Mouse (Mus musculus) gonadal fat pad, adult 2 months (tissue): ENCODE measurements around the gene Hipk1. TPM values are rescaled to one million over a fixed set of nuclear protein-coding genes. Genes with fewer than 3 reads are reported as not detected.

Source experiments
- DNase-seq: peaks from one replicate; pipeline ENCODE4 v3.0.0-alpha.2; 2012; ENCODE audit warnings: low read depth
- polyA plus RNA-seq: library from polyadenylated mRNA; depleted of rRNA; stranded (reverse); fragments of >200 nt; gene quantifications from 2 replicates; pipeline ENCODE4 v1.2.3, GENCODE M21; 2012

The Hipk1 gene
- polyA plus RNA-seq, 1 experiment = 63.1 TPM

DNA sequence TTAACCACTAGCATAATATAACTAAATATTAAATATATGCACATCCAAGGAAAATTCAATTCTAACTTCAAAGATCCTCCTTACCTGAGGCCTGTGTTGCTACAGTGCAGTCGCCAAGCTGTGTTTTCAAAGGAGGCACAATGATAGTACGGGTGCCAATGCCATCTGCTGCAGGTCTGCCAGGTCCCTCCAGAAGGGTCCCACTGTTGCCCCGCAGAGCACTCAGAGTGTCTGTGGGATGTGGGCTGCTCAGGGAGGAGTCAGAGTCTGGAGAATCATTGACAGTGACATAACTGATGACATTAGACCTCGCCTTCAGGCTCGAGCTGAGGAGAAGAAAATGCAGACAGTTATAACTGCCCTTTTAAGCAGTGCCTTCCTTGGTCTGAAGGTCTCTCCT lies 44.7 kb downstream of the Hipk1 start:
- DNase-seq = no peak

DNA sequence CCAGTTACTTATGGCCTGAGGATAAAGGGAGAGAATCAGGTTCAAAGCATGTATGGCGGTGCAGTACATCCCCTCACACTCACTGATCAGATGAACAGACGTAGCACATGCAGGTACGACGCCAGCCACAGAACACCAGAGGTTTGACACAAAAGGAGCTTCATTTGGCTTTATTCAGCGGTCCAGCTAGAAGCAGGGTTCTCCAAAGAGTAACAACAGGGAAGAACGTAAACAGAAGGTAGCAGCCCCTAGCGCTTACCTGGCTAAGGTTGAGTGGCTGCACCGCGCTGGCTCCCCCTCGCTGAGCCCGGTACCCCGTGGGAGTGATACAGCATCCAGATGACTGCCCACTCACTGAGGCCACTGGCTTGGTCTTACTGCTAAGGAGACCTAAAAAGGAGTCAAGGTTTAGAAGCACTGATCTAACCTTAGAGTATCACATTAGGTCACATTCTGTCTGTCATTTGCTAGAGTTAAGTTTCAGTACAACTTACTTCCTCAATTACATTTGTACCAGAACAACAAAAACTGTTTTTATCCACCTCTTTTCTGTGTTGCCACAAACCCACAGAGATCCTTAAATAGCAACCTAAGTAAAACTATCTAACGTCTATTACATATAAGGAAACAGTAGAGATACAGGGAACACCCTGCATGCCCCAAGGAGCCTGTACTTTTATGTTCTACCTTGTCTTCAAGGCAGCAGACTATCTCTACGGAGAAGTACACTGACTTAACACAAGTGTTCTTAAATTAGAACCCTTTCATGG lies 46.2 kb downstream of the Hipk1 start:
- no peak for DNase-seq

DNA sequence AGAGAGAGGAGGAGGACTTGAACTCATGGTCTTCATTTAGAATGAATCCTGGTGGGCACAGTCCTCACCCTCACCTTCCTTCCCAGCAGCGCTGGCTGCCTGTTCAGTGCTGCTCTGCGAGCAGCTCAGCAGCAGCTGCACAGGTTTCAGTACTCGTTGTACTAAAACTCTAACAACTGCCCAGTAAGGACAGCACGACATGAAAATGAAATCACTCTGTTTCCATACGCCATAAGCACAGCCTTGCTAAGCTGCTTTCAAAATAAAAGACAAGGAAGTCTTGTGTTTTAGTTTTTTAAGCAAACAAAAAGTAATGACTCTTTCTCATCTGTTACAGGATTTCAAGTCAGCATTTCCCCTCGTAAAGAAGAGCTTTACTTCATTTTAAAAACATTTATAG lies 48.2 kb downstream of the Hipk1 start:
- no peak for DNase-seq

DNA sequence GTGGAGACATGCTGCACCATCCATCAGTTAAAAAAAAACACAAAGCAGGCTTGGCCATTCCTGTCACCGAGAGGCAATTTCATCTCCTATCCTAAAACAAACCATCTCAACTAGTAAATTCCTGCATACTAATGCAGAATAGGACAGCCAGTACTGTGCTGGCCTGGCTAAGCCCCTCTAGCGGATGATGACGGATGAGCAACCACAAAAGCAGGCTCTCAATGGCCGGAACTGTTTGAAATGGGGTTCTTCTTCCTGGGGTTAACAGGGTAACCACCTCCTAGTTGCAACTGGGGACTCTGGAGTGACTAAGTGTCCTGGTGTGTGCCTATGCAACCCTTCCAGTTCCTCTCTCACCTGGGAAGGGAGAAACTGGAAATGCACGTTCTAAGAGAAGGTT lies 51.0 kb downstream of the Hipk1 start:
- DNase-seq = no peak

DNA sequence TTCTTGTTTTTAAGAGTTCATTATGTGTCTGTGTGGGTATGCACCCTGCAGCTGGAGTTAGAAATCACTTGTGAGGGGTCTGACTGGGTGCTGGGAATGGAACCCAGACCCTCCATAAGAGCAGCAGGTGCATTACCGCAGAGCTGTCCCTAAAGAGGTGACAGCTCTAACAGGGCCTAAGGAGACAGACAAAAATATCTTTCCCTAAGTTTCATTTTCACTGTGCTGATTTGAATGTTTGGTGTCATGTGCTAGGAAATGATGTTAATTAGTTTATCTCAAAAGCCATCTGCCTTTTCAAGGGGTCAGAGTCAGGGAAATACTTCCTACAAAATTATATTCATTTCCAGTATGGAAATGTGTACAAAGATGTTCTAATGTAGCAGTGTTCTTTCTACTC lies 52.0 kb downstream of the Hipk1 start, which contains the start of gene Gm10964:
Gm10964 (plus strand) TSS at position 38 of the 400 bp plus-strand sequence.
- no peak for DNase-seq

DNA sequence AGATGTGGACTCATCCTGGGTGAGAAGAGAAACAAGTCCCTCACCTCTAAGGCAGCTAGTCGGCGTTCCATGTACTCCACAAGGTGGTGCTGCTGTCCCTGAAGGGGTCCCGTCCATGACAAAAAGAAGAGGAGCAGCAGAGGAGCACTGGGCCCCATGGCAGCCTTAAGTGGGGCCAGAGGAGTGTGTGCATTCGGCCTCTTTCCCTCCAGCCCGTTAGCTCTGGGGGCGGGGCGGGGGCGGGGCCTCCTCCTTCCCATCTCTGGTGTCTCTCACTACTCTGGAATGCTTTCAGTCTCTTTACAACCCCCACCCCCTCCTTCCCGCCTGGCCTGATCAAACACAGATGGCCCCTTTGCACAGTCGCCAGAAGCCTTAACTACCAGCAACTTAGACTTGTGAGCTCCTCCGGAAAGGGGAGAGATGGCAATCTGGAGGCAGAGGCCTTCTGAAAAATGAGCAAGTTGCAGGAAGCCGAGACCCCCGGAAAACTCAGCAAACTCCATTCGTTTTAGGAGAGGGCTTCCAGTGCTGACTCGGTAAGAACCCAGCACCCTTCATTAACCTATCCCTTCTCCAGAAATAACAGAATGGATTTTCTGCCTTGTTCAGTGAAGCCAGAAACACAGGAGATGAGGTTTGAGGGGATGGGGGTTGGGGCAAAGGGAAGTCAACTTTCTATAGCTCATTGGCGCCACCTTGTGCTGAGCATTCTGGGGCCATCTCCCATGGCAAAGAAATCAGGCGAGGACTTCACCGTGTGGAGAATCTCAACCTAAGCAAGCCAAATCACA lies 53.4 kb downstream of the Hipk1 start, which contains the start of gene Olfml3:
Olfml3 (minus strand) TSS at position 224 of the 794 bp plus-strand sequence.
- no peak for DNase-seq

DNA sequence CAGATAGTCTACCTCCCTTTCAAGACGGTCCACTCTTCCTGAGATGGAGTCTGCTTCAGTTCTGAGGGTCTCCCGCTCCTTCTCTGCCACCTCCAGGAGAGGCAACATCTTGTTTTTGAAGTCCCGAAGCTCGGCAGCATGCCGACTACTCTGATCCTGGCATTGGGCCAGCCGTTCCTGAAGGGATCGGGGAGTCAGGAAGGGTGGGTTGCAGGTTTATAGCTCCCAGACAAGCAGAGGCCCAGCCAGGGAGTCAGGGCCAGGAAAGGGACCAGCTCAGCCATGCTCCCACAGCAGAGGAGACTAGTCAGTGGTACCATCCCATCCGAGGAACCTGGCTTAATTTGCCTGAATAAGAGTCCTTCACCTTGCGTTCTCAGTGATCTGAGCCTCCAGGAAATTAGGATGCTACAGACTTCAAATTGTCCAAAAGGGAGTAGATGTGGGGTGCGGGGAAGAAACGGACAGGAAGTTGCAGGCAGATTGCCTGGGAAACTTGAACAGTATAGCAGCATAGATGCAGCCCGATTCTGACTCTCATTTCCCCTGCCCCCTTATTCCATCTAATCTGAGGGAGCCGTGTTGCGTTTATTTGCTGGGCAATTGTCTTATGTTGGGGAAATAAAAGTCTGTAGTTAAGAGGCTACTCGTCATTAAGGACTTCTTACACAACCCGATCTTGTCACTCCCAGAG lies 54.2 kb downstream of the Hipk1 start:
- DNase-seq = no peak

DNA sequence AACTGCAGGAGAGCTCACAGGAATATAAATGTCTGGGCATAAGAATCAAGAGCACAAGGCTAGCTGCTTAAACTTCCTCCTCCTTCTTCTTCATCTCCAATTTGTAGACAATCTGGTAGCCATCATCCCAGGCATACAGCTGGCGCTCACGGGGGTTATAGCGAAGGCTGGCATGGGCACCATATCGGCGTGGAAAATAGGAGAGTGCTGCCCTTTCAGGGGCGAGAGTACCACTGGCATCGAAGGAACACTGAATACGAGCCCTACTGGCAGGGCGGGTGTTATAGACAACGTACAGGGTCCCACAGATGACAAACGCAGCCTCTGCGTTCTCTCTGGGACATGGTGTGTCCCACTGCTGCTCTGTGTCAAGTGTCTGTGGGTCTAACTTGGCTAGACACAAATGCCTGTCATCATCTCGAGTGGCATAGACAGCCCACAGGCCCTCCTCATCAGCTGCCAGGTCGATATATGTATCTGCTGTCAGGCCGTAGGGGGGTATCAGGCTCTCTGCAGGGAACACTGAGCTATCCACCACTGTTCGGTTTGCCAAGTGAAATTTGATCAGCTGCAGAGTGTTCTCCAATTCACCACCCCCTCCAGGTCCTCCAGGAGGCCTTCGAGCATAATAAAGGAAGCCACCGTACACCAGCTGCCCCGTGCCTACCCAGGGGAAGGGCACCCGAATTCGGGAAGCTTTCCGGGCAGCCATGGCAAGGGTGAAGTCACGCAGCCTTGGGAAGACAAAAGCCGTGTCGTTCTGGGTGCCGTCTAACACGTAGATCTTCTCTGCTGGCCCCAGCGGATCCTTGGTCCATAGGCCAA lies 55.4 kb downstream of the Hipk1 start:
- no peak for DNase-seq

DNA sequence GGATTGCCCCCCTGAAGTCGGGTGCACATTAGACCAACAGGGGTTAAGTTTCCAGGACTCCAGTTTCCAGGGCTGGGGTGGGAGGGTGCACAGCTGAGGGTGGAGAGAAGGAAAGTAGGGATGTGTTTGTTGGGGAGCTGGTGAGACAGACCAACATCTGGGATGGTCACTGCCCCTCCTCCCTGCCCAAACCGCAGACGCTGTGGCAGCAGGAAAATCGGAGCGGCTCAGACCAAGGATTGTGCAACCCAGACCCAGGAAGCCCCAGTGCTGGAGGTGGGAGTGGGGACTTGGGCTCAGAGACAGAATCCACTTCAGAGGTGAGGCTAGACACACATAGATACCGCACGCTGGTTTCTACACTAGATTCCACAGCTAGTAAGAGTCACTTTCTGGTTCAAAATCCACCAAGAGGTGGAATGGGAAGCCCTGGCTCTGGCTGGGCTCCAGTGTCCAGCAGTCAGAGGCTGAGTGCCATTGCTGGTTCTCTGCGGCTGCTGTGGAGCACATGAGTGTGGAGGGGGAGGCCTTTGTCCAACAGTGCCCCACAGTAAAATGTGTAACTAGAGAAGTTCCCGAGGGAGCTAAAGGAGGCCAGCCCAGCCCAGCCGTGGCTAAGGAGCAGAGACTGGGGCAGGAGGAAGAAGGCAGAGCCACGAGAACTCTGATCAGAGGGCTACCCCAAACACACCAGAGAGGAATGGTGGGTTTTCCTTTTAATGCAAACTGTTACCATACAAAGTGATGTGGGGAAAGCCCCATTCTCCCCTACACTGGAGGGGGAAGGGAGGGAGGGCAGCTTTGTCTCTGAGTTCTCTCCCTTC lies 56.5 kb downstream of the Hipk1 start:
- no peak for DNase-seq

DNA sequence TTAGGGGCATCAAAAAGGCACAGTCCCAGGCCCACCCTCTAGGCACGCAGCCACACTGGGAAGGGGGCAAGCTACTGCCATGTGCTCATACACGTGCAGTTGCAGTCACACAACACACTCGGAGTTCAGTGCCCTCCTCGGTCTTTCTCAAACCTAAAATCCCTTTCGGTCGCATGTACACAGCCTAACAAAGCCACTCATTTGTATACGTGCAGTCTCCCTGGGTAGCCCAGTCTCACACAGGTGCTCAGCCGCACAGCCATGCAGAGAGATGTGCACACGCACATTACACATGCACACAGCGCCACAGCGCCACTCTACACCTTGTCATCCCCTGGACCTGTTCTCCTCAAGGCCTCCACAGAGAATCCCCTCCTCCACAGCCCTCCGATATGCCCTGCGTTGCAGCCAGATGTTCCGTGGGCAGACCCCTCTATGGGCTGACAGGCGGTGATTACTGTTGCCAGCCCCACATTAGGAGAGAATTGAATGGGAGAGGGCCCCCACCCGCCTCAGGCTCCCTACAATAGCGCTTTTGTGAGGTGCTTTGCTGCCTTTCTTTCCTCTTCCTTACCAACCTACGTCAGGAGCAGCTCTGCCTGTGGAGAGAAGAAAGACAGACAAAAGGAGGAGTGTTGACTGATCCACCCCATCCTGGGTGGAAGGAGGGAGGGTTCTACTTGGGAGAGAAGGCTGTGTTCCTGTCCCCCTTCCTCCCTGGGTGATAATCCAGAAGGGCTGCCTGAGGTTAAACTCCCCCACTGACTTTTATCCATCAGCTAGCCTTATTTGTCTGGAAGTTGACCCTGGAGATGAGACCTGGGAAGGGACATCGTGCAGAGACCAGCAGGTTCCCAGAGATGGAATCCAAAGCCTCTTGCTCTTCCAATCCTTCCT lies 57.3 kb downstream of the Hipk1 start:
- DNase-seq = no peak

DNA sequence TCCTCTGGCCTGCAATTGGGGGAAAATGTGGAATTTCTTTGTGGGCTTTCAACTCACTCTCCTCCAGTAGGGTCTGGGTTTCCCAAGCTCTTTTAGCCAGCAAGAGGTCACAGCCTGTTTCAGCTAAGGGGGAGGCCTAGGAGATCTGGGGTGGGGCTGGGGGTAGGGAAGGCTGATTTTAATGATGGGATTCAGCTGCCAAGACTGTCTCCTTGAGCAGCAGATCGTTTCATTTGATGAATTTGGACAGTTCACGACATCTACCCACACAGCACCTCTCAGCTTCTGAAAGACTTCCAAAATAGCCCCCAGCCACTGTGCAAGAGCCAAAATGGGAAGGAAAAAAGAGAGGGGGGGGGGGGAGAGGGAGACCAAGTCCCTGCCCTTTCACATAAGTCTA lies 58.2 kb downstream of the Hipk1 start:
- no peak for DNase-seq

DNA sequence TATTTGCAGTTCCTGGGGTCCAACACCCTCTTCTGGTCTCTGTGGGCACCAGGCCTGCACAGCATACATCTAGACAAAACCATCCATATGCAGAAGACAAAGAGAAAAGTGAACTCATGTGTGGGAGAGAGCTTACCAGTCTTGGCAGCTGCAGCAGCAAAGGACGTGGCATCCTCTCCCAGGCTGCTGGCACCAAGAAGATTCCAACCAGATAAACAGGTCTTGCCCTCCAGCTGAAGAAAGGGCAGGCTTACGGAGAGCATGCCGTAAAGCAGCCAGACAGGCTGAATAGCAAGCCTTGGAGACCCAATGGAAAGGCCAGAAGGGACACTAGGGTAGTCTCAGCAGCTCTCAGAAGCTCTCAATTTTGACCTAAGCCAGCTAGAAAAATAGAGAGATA lies 59.2 kb downstream of the Hipk1 start:
- DNase-seq = peak; percentile 88

DNA sequence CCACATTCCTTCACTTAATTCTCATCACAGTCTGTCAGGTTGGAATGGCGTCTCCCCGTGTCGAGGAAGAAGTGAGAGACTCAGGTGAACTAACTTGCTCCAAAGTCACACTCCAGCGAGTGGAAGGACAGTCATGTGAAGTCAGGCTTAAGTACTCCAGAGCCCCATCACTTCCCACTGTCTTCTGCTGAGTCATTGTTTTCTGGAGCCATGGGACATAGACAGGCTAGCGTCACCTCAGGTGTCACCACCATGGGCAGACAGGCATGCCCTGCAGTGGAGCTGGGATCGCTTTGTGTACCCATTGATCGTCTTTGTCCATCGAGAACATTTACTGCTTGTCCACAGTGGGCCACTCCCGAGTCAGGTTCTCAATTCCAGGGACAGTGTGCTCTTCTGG lies 61.5 kb downstream of the Hipk1 start:
- no peak for DNase-seq

DNA sequence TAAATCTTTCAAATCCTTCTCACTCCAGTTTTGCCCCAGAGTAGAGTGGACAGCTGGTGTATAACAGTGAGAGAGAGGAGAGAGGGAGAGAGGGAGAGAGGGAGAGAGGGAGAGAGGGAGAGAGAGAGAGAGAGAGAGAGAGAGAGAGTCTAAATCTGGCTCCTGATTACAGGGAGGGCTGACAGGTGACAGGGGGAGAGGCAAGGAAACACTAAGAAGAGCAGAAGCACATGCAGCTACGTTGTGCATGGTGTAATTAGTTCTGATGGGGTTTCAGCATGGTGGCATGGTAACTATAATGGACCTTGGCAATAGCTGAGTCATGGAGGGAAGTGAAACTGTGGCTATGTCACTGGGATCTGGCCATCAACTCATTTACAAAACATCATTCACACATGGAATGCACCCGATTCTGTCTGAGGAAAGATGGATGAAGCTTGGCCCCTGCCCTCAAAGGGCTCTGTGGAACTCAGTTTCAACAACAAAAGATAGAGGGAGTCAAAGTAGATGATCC lies 63.5 kb downstream of the Hipk1 start:
- no peak for DNase-seq

DNA sequence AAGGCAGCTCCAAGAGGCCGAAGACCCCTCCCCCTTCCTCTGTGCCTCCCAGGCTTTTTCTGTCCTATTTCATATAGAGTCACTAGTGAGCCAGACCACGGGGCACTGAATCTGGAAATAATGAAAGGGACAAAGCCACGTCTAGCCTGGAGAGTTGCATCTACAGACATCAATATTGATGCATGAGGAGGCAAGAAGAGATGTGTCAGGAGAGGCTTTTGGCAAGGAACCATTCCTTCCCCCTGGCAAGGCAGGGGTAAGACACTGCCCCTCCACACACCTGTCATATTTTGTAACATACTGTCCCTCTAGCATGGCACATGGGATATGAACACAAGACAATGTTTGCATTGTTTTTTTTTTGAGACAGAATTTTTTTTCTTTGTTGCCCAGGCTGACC lies 64.7 kb downstream of the Hipk1 start:
- DNase-seq = no peak

DNA sequence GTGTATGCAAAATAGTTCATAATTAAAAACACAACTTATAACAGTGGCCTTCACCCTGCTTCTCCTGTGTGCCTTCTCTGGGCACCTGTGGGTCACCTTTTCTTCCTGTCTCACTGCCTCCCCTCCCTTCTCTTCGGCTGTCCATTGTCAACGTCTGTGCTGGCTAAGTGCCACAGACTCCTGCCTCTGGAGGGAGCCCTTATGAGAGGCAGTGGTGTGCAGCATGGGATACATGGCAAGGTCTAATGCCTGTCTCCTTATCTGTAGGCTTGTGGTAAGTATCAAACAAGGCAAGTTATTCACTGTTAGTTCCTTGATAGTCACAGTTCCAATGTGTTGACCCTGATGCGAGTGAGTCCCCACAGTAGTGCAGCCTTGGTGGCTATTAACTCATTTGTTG lies 67.2 kb downstream of the Hipk1 start:
- DNase-seq = no peak

DNA sequence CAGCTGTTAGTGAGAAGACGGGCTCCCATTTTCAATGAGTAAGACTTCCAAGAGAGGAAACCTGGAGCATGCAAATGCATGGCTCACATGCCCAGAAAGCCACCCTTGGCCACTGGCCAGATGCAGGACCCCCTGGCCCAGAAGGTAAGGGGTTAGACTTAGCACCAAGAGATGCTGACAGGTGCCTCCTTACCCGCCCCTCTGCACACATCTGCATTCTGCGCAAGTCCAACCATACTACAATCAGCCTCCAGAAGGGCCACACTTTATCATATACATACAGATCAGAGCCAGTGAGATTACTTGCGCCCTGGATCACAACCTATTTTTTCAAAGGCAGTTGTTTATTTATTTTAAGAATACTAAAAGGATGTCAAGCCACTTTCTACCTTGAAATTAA lies 72.6 kb downstream of the Hipk1 start:
- no peak for DNase-seq

DNA sequence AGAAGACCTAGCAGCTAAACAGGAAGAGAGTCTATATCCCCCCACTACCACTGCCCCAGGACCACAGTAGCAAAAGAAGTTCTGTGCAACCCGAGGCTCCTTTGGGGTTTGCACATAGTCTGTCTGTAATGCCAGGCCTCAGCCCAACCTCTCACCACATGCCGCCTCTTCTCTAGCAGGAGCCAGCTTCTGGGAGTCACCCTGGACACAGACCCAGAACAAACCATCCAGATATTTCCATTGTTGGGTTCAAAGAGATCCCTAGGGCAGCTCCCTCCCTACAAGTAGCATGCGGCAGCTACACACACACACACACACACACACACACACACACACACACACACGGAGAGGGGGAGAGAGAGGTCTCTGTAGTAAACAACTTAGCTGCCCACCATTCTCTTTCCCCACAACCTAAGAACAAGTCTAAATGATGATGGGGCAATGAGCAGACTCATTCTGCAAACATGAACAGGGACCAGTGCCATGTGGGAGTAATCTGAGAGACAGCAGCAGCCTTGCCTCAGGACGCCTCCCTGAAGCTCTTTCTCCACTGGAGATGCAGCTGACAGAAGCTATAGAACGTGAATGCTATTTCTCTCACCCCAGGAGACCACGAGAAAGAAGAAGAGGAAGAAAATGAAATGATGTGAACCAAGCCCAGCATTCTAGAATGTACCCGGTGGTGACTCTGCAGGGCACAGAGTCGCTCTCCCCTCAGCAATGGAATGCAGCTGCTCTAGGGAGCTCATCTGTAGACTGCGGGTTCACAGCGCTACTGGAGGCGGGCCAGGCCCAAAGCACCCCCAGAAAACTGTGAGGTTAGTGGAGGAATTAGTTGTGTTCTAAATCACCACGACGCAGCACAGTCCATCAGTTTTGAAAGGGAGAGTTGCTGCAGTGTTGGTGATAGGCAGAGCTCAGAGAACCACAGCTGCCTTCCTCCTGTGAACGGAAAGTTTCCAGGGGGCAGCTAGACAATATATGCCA lies 74.3 kb downstream of the Hipk1 start:
- no peak for DNase-seq
